Mouse (Mus musculus): ENCODE results near the gene Psenen. TPM values are rescaled to one million over a fixed set of nuclear protein-coding genes. Genes with fewer than 3 reads are reported as not detected.

Psenen gene
- total RNA-seq, 2 experiments from 2014 or later = 119 to 128 TPM

GRCm38 (mm10) chr7:30518325-30518724 lies 45.1 kb downstream of the Psenen start:
- no peak for DNase-seq

- no peak for DNase-seq
Measured at GRCm38 (mm10) chr7:30515003-30515760, 48.2 kb downstream of the Psenen start.

Small RNAs within 50 kb of the gene (microRNA-seq; reads per million reads assigned to microRNA genes)
- not detected for gene Gm38670
- 1.8 reads per million for gene Mir3569

Other genes with a start within 250 kb of the Psenen start
- 10 to 100 TPM; 17.6 to 22.3 TPM for gene Syne4, start 248.8 kb downstream of the Psenen start, total RNA-seq (2021)
- gene E130208F15Rik, start 241.9 kb downstream of the Psenen start, total RNA-seq (2021) = 1 to 10 TPM; 2.8 TPM
- 10 to 100 TPM; 17.9 to 19.7 TPM for gene Sdhaf1, start 239.7 kb downstream of the Psenen start, total RNA-seq (2021)
- gene Lrfn3, start 200.9 kb downstream of the Psenen start, total RNA-seq (2021) = 10 to 100 TPM; 13.2 to 15.1 TPM
- 10 to 100 TPM; 25.8 to 29.1 TPM for gene Tyrobp, start 149.9 kb downstream of the Psenen start, total RNA-seq (2021)
- gene Hcst, start 143.8 kb downstream of the Psenen start, total RNA-seq (2021) = 1 to 10 TPM; 3.7 to 4.9 TPM
- 1 to 10 TPM; 2.3 to 2.4 TPM for gene Nfkbid, start 141.9 kb downstream of the Psenen start, total RNA-seq (2021)
- 10 to 100 TPM; 26.1 to 34.3 TPM for gene Aplp1, start 118.1 kb downstream of the Psenen start, total RNA-seq (2021)
- not detected for gene Kirrel2, start 105.9 kb downstream of the Psenen start, total RNA-seq (2021)
- not detected for gene Nphs1, start 105.3 kb downstream of the Psenen start, total RNA-seq (2021)
- 10 to 100 TPM; 26.0 to 56.1 TPM for gene Prodh2, start 70.0 kb downstream of the Psenen start, total RNA-seq (2021)
- gene Arhgap33, start 28.6 kb downstream of the Psenen start, total RNA-seq (2021) = 10 to 100 TPM in 1 of 2 experiments, 1 to 10 TPM in 1; 5.0 to 11.7 TPM
- gene Hspb6, start 11.4 kb downstream of the Psenen start, total RNA-seq (2021) = 10 to 100 TPM; 25.5 to 68.9 TPM
- 10 to 100 TPM in 1 of 2 experiments, 1 to 10 TPM in 1; 5.3 to 10.1 TPM for gene Proser3, start 11.3 kb downstream of the Psenen start, total RNA-seq (2021)
- 10 to 100 TPM; 34.4 to 40.5 TPM for gene Lin37, start 3.8 kb downstream of the Psenen start, total RNA-seq (2021)
- gene U2af1l4, start 326 bp downstream of the Psenen start, total RNA-seq (2021) = 10 to 100 TPM; 61.4 to 71.1 TPM
- gene Gm49396, start 283 bp downstream of the Psenen start, total RNA-seq (2021) = 1 to 10 TPM; 2.4 to 7.1 TPM
- 1 to 10 TPM; 2.6 to 4.7 TPM for gene Igflr1, start 1.8 kb upstream of the Psenen start, total RNA-seq (2021)
- 10 to 100 TPM; 34.9 to 48.7 TPM for gene Kmt2b, start 25.1 kb upstream of the Psenen start, total RNA-seq (2021)
- under 1 TPM; 0.18 to 0.27 TPM for gene Zbtb32, start 35.3 kb upstream of the Psenen start, total RNA-seq (2021)
- under 1 TPM; 0.33 to 0.48 TPM for gene Upk1a, start 49.2 kb upstream of the Psenen start, total RNA-seq (2021)
- gene Cox6b1, start 62.5 kb upstream of the Psenen start, total RNA-seq (2021) = 1,000 to 10,000 TPM; 3,012 to 3,285 TPM
- not detected for gene Etv2, start 72.2 kb upstream of the Psenen start, total RNA-seq (2021)
- 10 to 100 TPM; 64.5 to 72.9 TPM for gene Rbm42, start 86.7 kb upstream of the Psenen start, total RNA-seq (2021)
- 10 to 100 TPM; 10.5 to 12.4 TPM for gene Haus5, start 101.4 kb upstream of the Psenen start, total RNA-seq (2021)
- not detected for gene Pmis2, start 108.0 kb upstream of the Psenen start, total RNA-seq (2021)
- gene 2200002J24Rik, start 135.3 kb upstream of the Psenen start, total RNA-seq (2021) = 1 to 10 TPM in 1 of 2 experiments, not detected in 1; 2.6 TPM
- 1 to 10 TPM; 2.3 to 3.1 TPM for gene Atp4a, start 148.6 kb upstream of the Psenen start, total RNA-seq (2021)
- gene Tmem147, start 165.9 kb upstream of the Psenen start, total RNA-seq (2021) = 100 to 1,000 TPM; 246 to 247 TPM
- gene Gapdhs, start 180.1 kb upstream of the Psenen start, total RNA-seq (2021) = not detected
- gene Sbsn, start 187.8 kb upstream of the Psenen start, total RNA-seq (2021) = 10 to 100 TPM; 25.4 to 34.6 TPM
- 1 to 10 TPM; 2.6 to 3.9 TPM for gene Dmkn, start 200.1 kb upstream of the Psenen start, total RNA-seq (2021)
- 1 to 10 TPM; 1.5 to 1.6 TPM for gene Krtdap, start 224.3 kb upstream of the Psenen start, total RNA-seq (2021)